Mouse (Mus musculus) ovary, adult 2 months (tissue): ENCODE data around the gene Prss40. TPM values are rescaled to one million over a fixed set of nuclear protein-coding genes. Genes with fewer than 3 reads are reported as not detected.

Experiments used
- polyA plus RNA-seq: library from polyadenylated mRNA; depleted of rRNA; stranded (reverse); fragments of >200 nt; gene quantifications from 2 replicates; pipeline ENCODE4 v1.2.3, GENCODE M21; 2012; rRNA removed

Gene Prss40
- not detected in 2 replicates for polyA plus RNA-seq

GRCm38 (mm10) chr1:34560843-34561242, at the start of gene Prss40:
Prss40 (minus strand) TSS chr1:34560943.

GRCm38 (mm10) chr1:34578851-34579781, 18.4 kb upstream of the Prss40 start, which contains the start of gene Amer3:
Amer3 (plus strand) TSS chr1:34579657.

DNA sequence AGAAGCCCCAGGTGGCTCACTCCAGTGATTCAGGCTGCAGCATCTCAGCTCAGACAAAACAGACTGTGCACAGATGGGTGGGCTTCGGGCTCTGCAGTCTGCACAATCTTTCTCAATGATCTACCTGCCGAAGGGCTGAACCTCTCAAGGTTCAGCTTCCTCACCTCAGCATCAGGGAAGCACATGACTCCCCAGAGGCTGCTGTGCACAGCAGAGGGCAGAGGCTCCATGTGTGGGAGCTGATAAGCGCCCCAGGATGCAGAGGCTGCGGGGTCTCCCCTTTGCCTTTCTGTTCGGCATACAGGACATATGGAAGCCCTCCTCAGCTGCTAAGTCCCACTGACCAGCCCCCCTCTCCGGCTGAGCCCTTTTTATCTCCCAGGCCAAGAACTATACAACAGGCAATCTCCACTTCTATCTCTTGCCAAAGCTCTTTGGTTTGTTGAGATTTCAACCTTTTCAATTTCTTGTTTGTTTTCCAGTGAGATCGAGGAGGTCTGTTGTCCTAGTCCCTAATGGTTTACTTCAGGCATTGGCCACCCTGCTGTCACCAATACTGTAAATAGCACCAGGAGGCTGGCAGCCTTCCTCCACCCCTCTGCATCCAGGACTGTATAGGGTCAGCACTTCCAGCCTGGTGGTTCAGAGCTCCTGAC, 25.6 kb downstream of the Prss40 start, which contains the start of gene Cfc1:
Gene Cfc1 (plus strand): TSS at position 606 of the 656 bp plus-strand sequence.

Other genes starting within 250 kb of the Prss40 start
- gene Ccdc115, start 121.3 kb downstream of the Prss40 start, polyA plus RNA-seq = 30.7 and 38.7 TPM in 2 replicates
- 64.7 and 76.4 TPM in 2 replicates for gene Imp4, start 121.1 kb downstream of the Prss40 start, polyA plus RNA-seq
- gene Ptpn18, start 101.2 kb downstream of the Prss40 start, polyA plus RNA-seq = 116 and 259 TPM in 2 replicates
- not detected in 2 replicates for gene Prss39, start 62.5 kb downstream of the Prss40 start, polyA plus RNA-seq
- 0.26 and 0.81 TPM in 2 replicates for gene Cfc1, start 25.3 kb downstream of the Prss40 start, polyA plus RNA-seq
- gene Amer3, start 18.7 kb upstream of the Prss40 start, polyA plus RNA-seq = not detected in 2 replicates